ENCODE assay signal across 9 mouse cellular contexts in genomic region chr9:121403157-121403671, GRCm38 (mm10).
DNase-seq lines count a peak whose midpoint lies in the region; ATAC-seq lines count a peak whose summit lies in the region.
"Had no signal": no experiment of that assay in that cellular context is flagged by ENCODE, and none has a peak within 500 bp of the region (broad histone marks: within the 10 kb centered on the region; RNA-seq: fewer than 3 reads in every experiment).

No protein-coding gene starts in this region.

- 0 out of 2 replicates have a peak overlapping the region, but pooled peaks have one; percentile 28 for H3K9ac ChIP-seq in heart, embryonic 11.5 days (ENCODE audit: low read depth, low read length)
- H3K9ac ChIP-seq in liver, embryonic 13.5 days, result no peak overlapping the region

- H3K4me1 ChIP-seq in heart, embryonic 11.5 days (ENCODE audit: control insufficient read depth, insufficient read depth, low read length), result peaks cover 5% of the 10 kb centered on the region
- H3K4me1 ChIP-seq in liver, embryonic 13.5 days (replicated peaks), result peaks cover 14% of the 10 kb centered on the region

- DNase-seq in heart, adult 8-10 months (ENCODE audit: low spot score), result no peak
- peak; percentile 90 to 94 for DNase-seq in cerebellum, postnatal 14 days
- DNase-seq in frontal cortex, postnatal 14 days (ENCODE audit: low spot score in 2 of 2), result peak; percentile 83 to 86
- DNase-seq in kidney, postnatal 4 days, result peak; percentile 83 to 89
- DNase-seq in liver, embryonic 13.5 days, result no peak
- DNase-seq in right cerebral cortex, adult 18-20 months, result peak; percentile 95
- DNase-seq in urinary bladder, postnatal 10 days (ENCODE audit: low spot score), result no peak

- H3K27me3 ChIP-seq in heart, embryonic 11.5 days (ENCODE audit: control insufficient read depth, insufficient read depth, low read length), result no peaks in the 10 kb centered on the region
- no peaks in the 10 kb centered on the region for H3K27me3 ChIP-seq in liver, embryonic 13.5 days

- no peak overlapping the region for H3K27ac ChIP-seq in heart, embryonic 11.5 days (ENCODE audit: low read depth, low read length)
- no peak overlapping the region for H3K27ac ChIP-seq in liver, embryonic 13.5 days
- H3K27ac ChIP-seq: heart, adult 2 months had no signal

- no peak overlapping the region for H3K4me3 ChIP-seq in heart, embryonic 11.5 days (ENCODE audit: low read depth, low read length)
- H3K4me3 ChIP-seq in liver, embryonic 13.5 days (replicated peaks), result no peak overlapping the region
- H3K4me3 ChIP-seq: heart, adult 2 months had no signal

- peak; percentile 73 for ATAC-seq in heart, embryonic 11.5 days (replicated peaks; ENCODE audit: insufficient number of reproducible peaks, low FRiP score, low TSS enrichment)
- no peak for ATAC-seq in liver, embryonic 13.5 days (ENCODE audit: low read depth)

- peak overlapping the region; percentile 47 for H3K4me2 ChIP-seq in heart, embryonic 11.5 days
- H3K4me2 ChIP-seq in liver, embryonic 13.5 days, result 0 out of 2 replicates have a peak overlapping the region, but pooled peaks have one; percentile 8

- WGBS in heart, embryonic 11.5 days (ENCODE audit: insufficient replicate concordance), result 34% methylated on average over 16 of the region's 16 CpGs
- WGBS in liver, embryonic 13.5 days (ENCODE audit: insufficient replicate concordance), result 56% methylated on average over 16 of the region's 16 CpGs

- no peaks in the 10 kb centered on the region for H3K9me3 ChIP-seq in heart, embryonic 11.5 days (replicated peaks; ENCODE audit: control insufficient read depth, low read length)
- H3K9me3 ChIP-seq in liver, embryonic 13.5 days (replicated peaks), result no peaks in the 10 kb centered on the region

- no peaks in the 10 kb centered on the region for H3K36me3 ChIP-seq in heart, embryonic 11.5 days (ENCODE audit: control insufficient read depth, insufficient read depth, low read length)
- no peaks in the 10 kb centered on the region for H3K36me3 ChIP-seq in liver, embryonic 13.5 days

Comparison
In these comparisons a context has a peak if more than half of its experiments do, and no peak if none do; other contexts are left out.
1. DNase-seq: peak in cerebellum, postnatal 14 days (2 of 2), frontal cortex, postnatal 14 days (2 of 2), kidney, postnatal 4 days (2 of 2) and right cerebral cortex, adult 18-20 months (single experiment); none in heart, adult 8-10 months (single experiment), liver, embryonic 13.5 days (single experiment) and urinary bladder, postnatal 10 days (single experiment).